Mouse (Mus musculus) regulatory T cell (primary cell): ENCODE data around the gene Svop.

Experiments
- in situ Hi-C: fragments of 300-600 bp; cut with MboI, MseI; formaldehyde crosslinking; loops from one replicate; pipeline ENCODE4 v1.15.1; 2025; ENCODE audit warnings: high pct_unique_total_duplicates

Gene Svop

GRCm38 (mm10) chr5:113999382-113999781 lies 92.0 kb downstream of the Svop start:
- in situ Hi-C loops, result no loop called here

GRCm38 (mm10) chr5:113996458-113996857 lies 94.9 kb downstream of the Svop start:
- in situ Hi-C loops, result no loop called here

- in situ Hi-C loops, result no loop called here
Measured at GRCm38 (mm10) chr5:113993487-113994465, 97.6 kb downstream of the Svop start, which contains the start of gene Ssh1. Gene Ssh1, minus strand, starts transcription at chr5:113993894.

GRCm38 (mm10) chr5:113993031-113993486 lies 98.3 kb downstream of the Svop start:
- in situ Hi-C loops, result no loop called here

- in situ Hi-C loops, result no loop called here
Measured at GRCm38 (mm10) chr5:113992339-113992831, 99.0 kb downstream of the Svop start.

GRCm38 (mm10) chr5:113991141-113991540 lies 100.2 kb downstream of the Svop start:
- in situ Hi-C loops, result no loop called here

- in situ Hi-C loops, result no loop called here
Measured at GRCm38 (mm10) chr5:113990593-113990992, 100.8 kb downstream of the Svop start.

GRCm38 (mm10) chr5:113989437-113990024 lies 101.8 kb downstream of the Svop start:
- in situ Hi-C loops, result loop anchor here (10.0 kb wide), 1 partner anchor 1735 kb away; the partner anchor contains the start of genes Cryba4 and Crybb1

- in situ Hi-C loops, result loop anchor here (10.0 kb wide), 1 partner anchor 1732 kb away; the partner anchor contains the start of genes Cryba4 and Crybb1
Measured at GRCm38 (mm10) chr5:113986182-113986961, 105.0 kb downstream of the Svop start.

- in situ Hi-C loops, result loop anchor here (10.0 kb wide), 1 partner anchor 1731 kb away; the partner anchor contains the start of genes Cryba4 and Crybb1
Measured at GRCm38 (mm10) chr5:113985737-113986136, 105.6 kb downstream of the Svop start.

- in situ Hi-C loops, result loop anchor here (10.0 kb wide), 1 partner anchor 1729 kb away; the partner anchor contains the start of genes Cryba4 and Crybb1
Measured at GRCm38 (mm10) chr5:113984025-113984740, 107.2 kb downstream of the Svop start.

- in situ Hi-C loops, result loop anchor here (10.0 kb wide), 1 partner anchor 1729 kb away; the partner anchor contains the start of genes Cryba4 and Crybb1
Measured at GRCm38 (mm10) chr5:113983541-113983940, 107.8 kb downstream of the Svop start.

GRCm38 (mm10) chr5:113981843-113982242 lies 109.5 kb downstream of the Svop start:
- in situ Hi-C loops, result loop anchor here (10.0 kb wide), 1 partner anchor 1727 kb away; the partner anchor contains the start of genes Cryba4 and Crybb1

- in situ Hi-C loops, result loop anchor here (10.0 kb wide), 1 partner anchor 1726 kb away; the partner anchor contains the start of genes Cryba4 and Crybb1
Measured at GRCm38 (mm10) chr5:113981171-113981570, 110.2 kb downstream of the Svop start.

GRCm38 (mm10) chr5:113980511-113980910 lies 110.9 kb downstream of the Svop start:
- in situ Hi-C loops, result loop anchor here (10.0 kb wide), 1 partner anchor 1726 kb away; the partner anchor contains the start of genes Cryba4 and Crybb1

- in situ Hi-C loops, result no loop called here
Measured at GRCm38 (mm10) chr5:113977309-113977708, 114.1 kb downstream of the Svop start.
